Mouse (Mus musculus) forebrain, embryonic 16.5 days (tissue): ENCODE results near the gene Gm11939. TPM values are rescaled to one million over a fixed set of nuclear protein-coding genes. Genes with fewer than 3 reads are reported as not detected.

Experiments
- ATAC-seq: fragments of 200-750 bp; cut with Nextera tagmentation; 2 replicates; pipeline ENCODE4 v1.8.0; 2017; ENCODE audit warnings: mild to moderate bottlenecking, moderate library complexity
- H3K27ac ChIP-seq: fragments of 300-500 bp; sonication (generic); 2 replicates; pipeline ENCODE4 v1.5.1; 2014; ENCODE audit warnings: low read length, control low read depth
- H3K27me3 ChIP-seq: fragments of 300-500 bp; sonication (generic); replicated peaks from 2 replicates; pipeline ENCODE4 v1.6.1; 2014; ENCODE audit warnings: low read length; ENCODE audit not compliant: control insufficient read depth, insufficient read depth
- H3K36me3 ChIP-seq: fragments of 300-500 bp; sonication (generic); 2 replicates; pipeline ENCODE4 v1.6.1; 2014; ENCODE audit not compliant: control insufficient read depth, insufficient read depth
- H3K4me1 ChIP-seq: fragments of 300-500 bp; sonication (generic); replicated peaks from 2 replicates; pipeline ENCODE4 v1.6.1; 2014; ENCODE audit warnings: low read length; ENCODE audit not compliant: control insufficient read depth, insufficient read depth
- H3K4me2 ChIP-seq: fragments of 300-500 bp; sonication (generic); 2 replicates; pipeline ENCODE4 v1.6.1; 2014; ENCODE audit warnings: mild to moderate bottlenecking, low read length, control low read depth
- H3K4me3 ChIP-seq: fragments of 300-500 bp; sonication (generic); replicated peaks from 2 replicates; pipeline ENCODE4 v1.5.1; 2014; ENCODE audit warnings: mild to moderate bottlenecking, low read length, control low read depth
- H3K9ac ChIP-seq: fragments of 300-500 bp; sonication (generic); replicated peaks from 2 replicates; pipeline ENCODE4 v1.6.1; 2014; ENCODE audit warnings: low read depth, low read length, control low read depth
- H3K9me3 ChIP-seq: fragments of 300-500 bp; sonication (generic); 2 replicates; pipeline ENCODE4 v1.6.1; 2016; ENCODE audit warnings: low read length; ENCODE audit not compliant: control insufficient read depth
- WGBS: fragments of 180-500 bp; shearing (Covaris S2); extraction: QIAGEN DNeasy Blood & Tissue Kit; methylation state at CpG from one replicate; pipeline ENCODE4 v1.1.7; 2014; 5-methylcytosine and 5-hydroxymethylcytosine counted together
- polyA plus RNA-seq: library from polyadenylated mRNA; unstranded; fragments of >200 nt; fragmentation: Nextera tagmentation; extraction: Ambion mirVana; gene quantifications from 2 replicates; pipeline ENCODE4 v1.2.1, GENCODE M21; 2015

The Gm11939 gene
- polyA plus RNA-seq, 1 experiment from 2014 or later = not detected

GRCm38 (mm10) chr11:99521288-99521860 is 37.9 kb downstream of the Gm11939 start, which contains the start of gene Krt39:
TSS of gene Krt39 (minus strand) at chr11:99521338.
- Histone ChIP-seq H3K36me3 (no peaks in the 10 kb centered on the region), H3K4me3 (no peak within 1 kb of the TSS), H3K9ac (no peak within 1 kb of the TSS), H3K27ac (no peak within 1 kb of the TSS), H3K4me1 (no peaks in the 10 kb centered on the region), H3K9me3 (no peaks in the 10 kb centered on the region), H3K4me2 (no peak within 1 kb of the TSS), H3K27me3 (no peaks in the 10 kb centered on the region)
- WGBS = 91% methylated on average over 13 of the region's 13 CpGs
- no peak for ATAC-seq

GRCm38 (mm10) chr11:99514098-99514497 is 45.2 kb downstream of the Gm11939 start:
- no peaks in the 10 kb centered on the region for H3K9me3 ChIP-seq
- H3K9ac ChIP-seq = no peak overlapping the region
- no peak for ATAC-seq
- no peaks in the 10 kb centered on the region for H3K36me3 ChIP-seq
- no peak overlapping the region for H3K27ac ChIP-seq
- WGBS = 91% methylated on average over 8 of the region's 8 CpGs
- no peaks in the 10 kb centered on the region for H3K27me3 ChIP-seq
- no peaks in the 10 kb centered on the region for H3K4me1 ChIP-seq
- no peak overlapping the region for H3K4me2 ChIP-seq
- no peak overlapping the region for H3K4me3 ChIP-seq

Other genes with a start within 250 kb of the Gm11939 start
- gene Krt25, start 236.5 kb downstream of the Gm11939 start, polyA plus RNA-seq = not detected in 2 replicates
- 0.08 TPM in 1 of 2 replicates, not detected in the other for gene Krt26, start 221.5 kb downstream of the Gm11939 start, polyA plus RNA-seq
- gene Krt27, start 208.4 kb downstream of the Gm11939 start, polyA plus RNA-seq = not detected in 2 replicates
- gene Krt28, start 184.6 kb downstream of the Gm11939 start, polyA plus RNA-seq = not detected in 2 replicates
- 24.1 and 25.3 TPM in 2 replicates for gene Krt10, start 170.1 kb downstream of the Gm11939 start, polyA plus RNA-seq
- gene Krt12, start 137.2 kb downstream of the Gm11939 start, polyA plus RNA-seq = 0.18 and 0.24 TPM in 2 replicates
- not detected in 2 replicates for gene Krt20, start 121.3 kb downstream of the Gm11939 start, polyA plus RNA-seq
- 0.15 TPM in 1 of 2 replicates, not detected in the other for gene Krt23, start 66.3 kb downstream of the Gm11939 start, polyA plus RNA-seq
- not detected in 2 replicates for gene Krt39, start 38.1 kb downstream of the Gm11939 start, polyA plus RNA-seq
- gene Krt40, start 16.3 kb downstream of the Gm11939 start, polyA plus RNA-seq = not detected in 2 replicates
- not detected in 2 replicates for gene Krtap3-3, start 8.6 kb downstream of the Gm11939 start, polyA plus RNA-seq
- gene Krtap3-2, start 2.6 kb downstream of the Gm11939 start, polyA plus RNA-seq = not detected in 2 replicates
- gene Krtap3-1, start 7.2 kb upstream of the Gm11939 start, polyA plus RNA-seq = not detected in 2 replicates
- not detected in 2 replicates for gene Krtap1-5, start 21.6 kb upstream of the Gm11939 start, polyA plus RNA-seq
- not detected in 2 replicates for gene Krtap1-4, start 24.2 kb upstream of the Gm11939 start, polyA plus RNA-seq
- gene Krtap1-3, start 31.9 kb upstream of the Gm11939 start, polyA plus RNA-seq = not detected in 2 replicates
- not detected in 2 replicates for gene Krtap9-3, start 38.6 kb upstream of the Gm11939 start, polyA plus RNA-seq
- not detected in 2 replicates for gene Gm11938, start 43.8 kb upstream of the Gm11939 start, polyA plus RNA-seq
- not detected in 2 replicates for gene Gm11937, start 50.7 kb upstream of the Gm11939 start, polyA plus RNA-seq
- gene Krtap2-4, start 55.4 kb upstream of the Gm11939 start, polyA plus RNA-seq = not detected in 2 replicates
- gene Gm11562, start 61.0 kb upstream of the Gm11939 start, polyA plus RNA-seq = not detected in 2 replicates
- gene Krtap4-1, start 68.8 kb upstream of the Gm11939 start, polyA plus RNA-seq = not detected in 2 replicates
- not detected in 2 replicates for gene Krtap4-2, start 75.6 kb upstream of the Gm11939 start, polyA plus RNA-seq
- gene Krtap4-7, start 84.6 kb upstream of the Gm11939 start, polyA plus RNA-seq = not detected in 2 replicates
- gene Gm11555, start 90.8 kb upstream of the Gm11939 start, polyA plus RNA-seq = not detected in 2 replicates
- gene Gm11563, start 99.5 kb upstream of the Gm11939 start, polyA plus RNA-seq = not detected in 2 replicates
- gene Krtap4-6, start 106.5 kb upstream of the Gm11939 start, polyA plus RNA-seq = not detected in 2 replicates
- not detected in 2 replicates for gene Gm14190, start 131.3 kb upstream of the Gm11939 start, polyA plus RNA-seq
- gene Gm14180, start 174.8 kb upstream of the Gm11939 start, polyA plus RNA-seq = not detected in 2 replicates
- gene Gm11595, start 213.4 kb upstream of the Gm11939 start, polyA plus RNA-seq = not detected in 2 replicates
- not detected in 2 replicates for gene Krtap4-8, start 221.2 kb upstream of the Gm11939 start, polyA plus RNA-seq
- not detected in 2 replicates for gene Krtap4-9, start 225.7 kb upstream of the Gm11939 start, polyA plus RNA-seq
- gene Gm11596, start 234.0 kb upstream of the Gm11939 start, polyA plus RNA-seq = not detected in 2 replicates
- not detected in 2 replicates for gene Gm11569, start 239.5 kb upstream of the Gm11939 start, polyA plus RNA-seq
- not detected in 2 replicates for gene Gm11554, start 245.0 kb upstream of the Gm11939 start, polyA plus RNA-seq